Mouse (Mus musculus) liver, postnatal 0 days (tissue): ENCODE measurements around the gene Adam8.

Source experiments
- CTCF ChIP-seq: sonication (generic); IDR thresholded peaks from 2 replicates; pipeline ENCODE4 v1.5.1; 2016; ENCODE audit warnings: antibody characterized with exemption, low read depth
- EP300 ChIP-seq: IDR thresholded peaks from 2 replicates; pipeline ENCODE4 v1.6.1; 2016; ENCODE audit warnings: antibody characterized with exemption, low read depth, mild to moderate bottlenecking

GRCm38 (mm10) chr7:139955505-139955904 lies 36.9 kb downstream of the Adam8 start:
- TF ChIP-seq CTCF (no peak), EP300 (no peak)
